Mouse (Mus musculus): ENCODE results near the gene Nkx3-2.

The Nkx3-2 gene

DNA sequence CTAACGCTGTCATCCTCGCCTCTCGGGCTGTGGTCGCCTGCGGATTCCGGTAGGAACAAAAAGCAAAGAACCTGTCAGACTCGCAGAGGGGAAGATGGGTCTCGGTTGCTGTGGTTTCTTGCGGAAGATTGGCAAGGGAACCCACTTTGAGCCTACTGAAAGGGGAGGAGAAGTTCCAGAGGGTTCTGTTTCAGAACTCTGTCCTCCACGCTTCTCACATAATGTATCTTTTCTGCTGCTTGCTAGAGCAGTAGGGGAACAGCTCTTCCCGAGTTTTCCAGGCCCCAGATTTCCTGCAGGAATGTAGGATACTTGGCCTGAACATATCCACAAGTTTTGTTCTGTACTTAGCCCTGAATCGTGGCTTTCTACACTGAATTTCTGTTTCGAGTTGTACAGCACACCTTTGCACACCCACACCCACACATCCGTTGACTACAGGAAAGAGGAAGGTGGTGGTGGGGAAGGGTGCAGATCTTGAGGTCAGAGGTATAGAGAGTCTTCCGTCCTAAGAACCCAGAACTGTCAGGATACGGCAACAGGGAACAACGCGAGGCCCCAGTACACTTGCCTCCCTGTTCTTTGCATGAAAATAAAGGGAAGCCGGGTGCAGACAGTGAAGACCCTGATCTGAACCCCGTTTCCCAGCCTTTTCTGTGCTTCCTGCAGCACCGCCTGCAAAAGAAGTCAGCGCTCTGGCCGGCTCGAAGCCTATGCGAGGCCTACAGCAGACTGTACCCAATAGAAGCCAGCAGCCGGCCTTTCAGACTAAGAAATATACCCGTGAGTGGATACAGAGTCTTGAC lies 2.0 kb downstream of the Nkx3-2 start:
- DNase-seq (ENCODE audit: low spot score), result no peak

DNA sequence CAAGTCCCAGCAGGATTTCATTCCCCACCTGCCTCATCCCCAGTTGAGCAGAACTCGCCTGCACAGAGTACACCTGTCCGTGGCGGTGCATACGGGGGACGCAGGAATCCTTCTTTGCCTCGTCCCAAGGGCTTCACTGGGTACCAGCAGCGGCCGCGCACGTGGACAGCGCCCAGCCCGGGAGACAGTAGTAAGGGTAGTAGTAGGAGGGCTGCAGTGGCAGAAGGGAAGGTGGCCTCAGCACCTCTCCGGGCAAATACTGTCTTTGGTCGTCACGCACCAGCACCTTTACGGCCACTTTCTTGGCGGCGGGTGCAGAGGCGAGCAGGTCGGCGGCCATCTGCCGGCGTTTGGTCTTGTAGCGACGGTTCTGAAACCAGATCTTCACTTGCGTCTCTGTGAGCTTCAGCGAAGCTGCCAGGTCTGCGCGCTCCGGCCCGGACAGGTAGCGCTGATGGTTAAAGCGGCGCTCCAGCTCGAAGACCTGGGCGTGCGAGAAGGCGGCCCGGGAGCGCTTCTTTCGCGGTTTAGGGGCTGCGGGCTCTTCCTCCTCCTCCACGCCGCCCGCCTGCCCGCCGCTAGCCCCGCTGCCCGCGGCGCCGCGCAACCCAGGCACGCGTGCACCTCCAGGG lies 2.7 kb downstream of the Nkx3-2 start:
- no peak for DNase-seq (ENCODE audit: low spot score)

DNA sequence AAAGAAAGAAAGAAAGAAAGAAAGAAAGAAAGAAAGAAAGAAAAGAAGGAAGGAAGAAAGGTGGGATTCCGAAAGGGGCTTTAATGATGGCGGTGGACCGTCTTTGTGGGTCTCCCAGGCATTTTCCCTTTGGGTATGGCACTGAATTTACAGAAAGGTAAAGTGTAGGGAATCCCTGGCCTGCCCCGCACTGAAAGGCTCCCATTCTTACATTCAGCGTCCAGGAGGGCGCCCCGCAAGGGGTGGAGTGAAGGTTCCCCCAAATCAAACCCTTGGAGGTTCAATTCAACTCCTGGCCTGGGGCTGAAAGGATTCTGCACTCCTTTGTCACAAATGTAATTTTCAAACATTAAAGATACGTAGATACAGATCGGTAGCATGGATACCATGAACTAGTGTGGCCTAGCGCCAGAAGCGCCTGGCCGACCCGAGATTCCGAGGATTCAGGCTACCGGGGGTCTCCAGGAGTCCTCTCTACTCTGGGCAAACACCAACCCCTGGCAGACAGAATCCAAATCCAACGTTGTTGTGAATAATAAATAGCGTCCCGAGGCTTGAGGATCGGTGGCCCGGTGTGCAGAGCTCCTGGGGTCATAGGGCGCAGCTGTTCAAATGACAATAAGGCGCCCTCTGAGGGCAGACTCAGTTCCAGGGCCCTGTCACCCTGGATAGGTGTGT lies 3.3 kb downstream of the Nkx3-2 start:
- no peak for DNase-seq (ENCODE audit: low spot score)

DNA sequence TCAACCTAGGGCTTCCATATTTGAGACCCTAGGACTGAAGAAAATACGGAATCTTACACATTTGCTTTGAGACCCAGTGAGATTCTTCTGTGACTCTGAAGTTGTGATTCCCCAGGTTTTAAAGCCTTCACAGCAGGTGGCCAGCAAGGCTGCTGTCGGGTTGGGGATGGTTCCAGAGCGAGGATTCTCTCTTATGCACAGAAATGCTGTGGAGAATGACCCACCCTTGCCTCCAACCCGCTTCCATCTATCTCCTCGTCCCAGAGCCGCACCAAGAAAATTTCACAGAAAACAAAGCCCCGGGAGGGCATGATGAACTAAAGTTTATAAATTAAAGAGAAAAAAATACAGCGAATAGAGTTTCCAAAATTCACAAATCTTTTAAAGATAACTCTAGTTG lies 4.2 kb downstream of the Nkx3-2 start:
- DNase-seq (ENCODE audit: low spot score), result no peak

DNA sequence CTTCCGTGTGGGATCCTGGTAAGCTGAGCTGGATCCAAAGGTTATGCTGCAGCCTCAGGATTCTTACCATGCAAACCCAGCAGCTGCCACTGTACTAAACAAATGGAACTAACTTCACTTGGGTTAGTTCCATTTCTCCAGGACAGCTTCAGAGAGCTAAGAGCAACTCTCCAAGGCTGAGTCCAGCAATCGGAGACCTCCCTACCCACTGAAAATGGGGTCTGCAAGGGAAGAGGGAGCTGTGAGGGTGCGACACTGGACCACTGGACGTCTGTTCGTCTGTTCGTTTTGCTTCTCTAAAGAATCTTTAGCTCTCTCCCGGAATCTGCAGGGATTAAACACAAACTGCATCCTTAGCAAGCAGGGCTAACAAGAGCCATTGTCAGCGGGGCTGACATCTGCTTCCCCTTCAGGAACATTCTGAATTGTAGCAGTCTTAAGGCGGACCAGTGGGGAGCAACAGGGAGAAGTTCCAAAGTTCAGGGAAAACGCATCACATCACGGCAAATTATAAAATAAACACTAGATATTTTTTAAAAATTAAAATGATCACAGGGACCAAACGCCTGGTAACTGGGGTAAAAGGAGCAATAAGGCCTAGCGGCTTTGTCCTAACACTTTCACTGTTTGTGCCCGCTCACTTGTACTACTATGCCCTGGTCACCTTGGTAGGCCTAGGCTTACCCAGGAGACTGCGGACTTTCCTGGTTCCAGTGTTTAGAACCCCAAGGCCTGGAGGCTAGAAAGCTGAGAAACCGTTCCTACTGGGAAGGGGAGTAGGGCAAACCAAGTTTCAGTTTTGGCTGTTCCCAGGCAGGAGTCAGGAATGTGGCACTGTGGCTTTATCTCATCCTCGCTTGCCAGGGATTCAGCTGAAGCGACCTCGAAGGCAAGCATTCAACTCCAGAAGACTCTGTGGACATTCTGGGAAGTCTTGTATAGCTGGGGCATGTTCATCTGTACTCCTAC lies 5.3 kb downstream of the Nkx3-2 start:
- no peak for DNase-seq (ENCODE audit: low spot score)

DNA sequence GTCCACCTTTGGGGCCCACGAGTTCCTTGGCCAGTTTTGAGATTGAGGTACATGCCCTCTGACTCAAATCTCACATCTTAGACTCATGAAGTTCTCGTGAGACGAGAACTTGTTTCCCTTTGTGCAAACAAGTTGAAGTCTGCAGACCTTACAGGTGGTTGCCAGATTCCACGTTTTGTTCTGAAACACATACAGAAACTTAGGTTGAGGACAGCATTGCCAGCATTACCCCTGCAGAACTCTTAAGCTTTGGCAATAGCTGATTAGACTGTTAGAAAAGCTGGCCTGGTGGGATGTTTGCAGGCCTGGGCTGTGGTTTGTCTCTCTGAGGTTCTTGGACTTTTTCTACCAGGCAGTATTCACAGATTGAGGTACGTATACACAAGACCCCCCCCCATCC lies 7.0 kb downstream of the Nkx3-2 start:
- DNase-seq (ENCODE audit: low spot score), result no peak

DNA sequence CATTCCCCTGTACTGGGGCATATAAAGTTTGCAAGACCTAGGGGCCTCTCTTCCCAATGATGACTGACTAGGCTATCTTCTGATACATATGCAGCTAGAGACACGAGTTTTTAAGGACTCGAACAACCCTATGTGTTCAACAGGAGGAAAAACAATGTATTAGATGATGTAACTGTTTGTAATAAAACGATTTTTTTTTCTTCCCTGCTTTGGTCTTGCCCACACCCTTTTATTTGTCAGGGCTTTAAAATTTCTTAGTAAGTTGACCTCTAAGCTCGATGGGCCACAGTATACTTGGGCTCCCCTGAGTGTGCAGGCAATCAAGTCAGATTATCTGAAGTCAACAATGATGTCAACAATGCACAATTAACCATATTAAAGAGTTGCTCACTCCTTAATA lies 7.9 kb downstream of the Nkx3-2 start:
- no peak for DNase-seq (ENCODE audit: low spot score)

DNA sequence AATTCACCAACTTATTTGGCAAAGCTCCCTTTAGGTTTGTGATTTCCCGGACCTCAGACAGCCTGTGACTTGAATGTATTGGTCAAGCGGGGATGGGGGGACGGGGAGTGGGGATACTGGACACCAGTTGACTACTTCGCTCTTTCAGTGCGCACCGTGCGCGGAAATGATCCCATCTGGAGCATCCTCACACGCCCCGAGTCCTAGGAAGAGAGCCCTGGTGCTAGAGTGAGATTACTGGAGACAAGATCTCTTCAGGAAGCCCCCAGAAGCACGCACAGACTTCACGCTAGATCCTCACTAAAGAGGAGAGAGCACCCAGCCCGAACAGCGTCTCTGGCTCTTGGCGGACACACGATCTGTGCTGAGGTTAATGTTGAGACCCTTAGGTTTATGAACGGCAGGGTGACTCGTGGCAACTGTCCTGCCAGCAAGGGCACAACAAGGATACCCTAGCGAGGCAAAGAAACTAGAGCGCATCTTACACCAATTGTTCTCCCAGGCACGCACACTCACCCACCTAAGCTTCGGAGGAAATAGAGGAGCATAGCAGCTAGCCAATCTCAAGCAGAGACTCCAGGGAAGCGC lies 8.8 kb downstream of the Nkx3-2 start:
- no peak for DNase-seq (ENCODE audit: low spot score)

DNA sequence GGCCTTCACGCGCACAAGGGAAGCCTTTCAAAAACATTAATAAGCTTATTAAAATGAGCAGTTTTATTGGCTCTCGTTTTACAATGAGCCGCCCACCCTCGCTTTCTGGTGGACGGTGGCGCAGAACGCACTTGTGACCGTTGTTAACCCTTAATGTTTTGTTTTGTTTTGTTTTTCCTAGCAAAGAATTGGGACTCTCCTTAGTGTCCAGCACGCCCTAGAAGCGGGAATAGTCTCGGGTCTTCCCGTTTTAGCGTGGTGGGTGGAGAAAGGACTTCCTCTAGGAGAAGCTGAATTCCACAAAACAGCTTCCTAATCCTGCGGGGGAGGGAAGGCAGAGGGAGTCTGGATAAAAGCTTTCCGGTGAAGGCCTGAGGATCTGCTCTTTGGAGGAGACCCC lies 9.5 kb downstream of the Nkx3-2 start:
- no peak for DNase-seq (ENCODE audit: low spot score)

GRCm38 (mm10) chr5:41754226-41754775 lies 10.0 kb downstream of the Nkx3-2 start:
- DNase-seq (ENCODE audit: low spot score), result no peak

DNA sequence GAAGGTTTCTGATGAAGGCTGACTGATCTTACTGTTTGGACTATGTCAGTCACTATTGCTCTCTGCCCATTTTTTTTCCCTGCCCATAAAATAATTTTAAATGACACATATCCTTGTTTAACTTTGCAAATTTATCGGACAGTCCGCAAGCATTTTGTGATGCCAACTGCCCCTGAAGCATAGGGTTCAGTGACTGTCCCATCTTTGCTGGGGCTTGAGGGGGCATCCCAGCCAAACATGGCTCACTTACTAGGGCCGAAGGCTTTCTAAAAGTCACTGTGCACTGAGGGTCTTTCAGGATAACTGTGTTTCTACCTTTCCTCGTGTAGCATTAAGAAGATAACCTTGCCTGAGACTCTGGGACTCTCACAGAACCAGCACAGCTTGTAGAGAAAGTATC lies 11.6 kb downstream of the Nkx3-2 start:
- DNase-seq (ENCODE audit: low spot score), result no peak

GRCm38 (mm10) chr5:41744898-41745780 lies 19.2 kb downstream of the Nkx3-2 start:
- DNase-seq (ENCODE audit: low spot score), result no peak

- DNase-seq (ENCODE audit: low spot score), result no peak
These were observed 20.1 kb downstream of the Nkx3-2 start for GRCm38 (mm10) chr5:41744234-41744633.

GRCm38 (mm10) chr5:41738817-41739216 lies 25.5 kb downstream of the Nkx3-2 start:
- DNase-seq (ENCODE audit: low spot score), result no peak

- DNase-seq (ENCODE audit: low spot score), result no peak
These were observed 27.3 kb downstream of the Nkx3-2 start for GRCm38 (mm10) chr5:41737039-41737438.

DNA sequence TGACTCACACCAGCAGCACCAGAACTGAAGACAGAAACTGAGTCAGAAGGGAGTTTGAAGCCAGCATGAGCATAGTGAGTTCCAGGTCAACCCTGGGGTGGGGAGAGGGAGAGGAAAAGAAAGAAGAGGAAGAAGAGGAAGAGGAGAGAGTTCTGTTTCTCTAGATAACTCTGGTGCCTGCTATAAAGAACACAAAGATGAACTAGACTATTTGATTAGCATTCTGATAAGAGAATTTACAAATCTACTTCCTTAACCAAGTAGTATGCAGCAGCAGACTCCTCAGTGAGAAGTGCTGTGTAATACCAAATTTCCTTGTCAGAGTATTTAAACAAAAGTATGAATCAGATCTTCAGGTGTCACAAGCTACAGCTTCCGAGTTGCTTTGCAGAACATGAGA lies 37.3 kb downstream of the Nkx3-2 start:
- DNase-seq (ENCODE audit: low spot score), result no peak

- DNase-seq (ENCODE audit: low spot score), result no peak
These were observed 38.7 kb downstream of the Nkx3-2 start for GRCm38 (mm10) chr5:41725573-41725972.
